Mouse (Mus musculus) midbrain, embryonic 14.5 days (tissue): ENCODE measurements around the gene Eif4e. TPM values are rescaled to one million over a fixed set of nuclear protein-coding genes. Genes with fewer than 3 reads are reported as not detected.
A peak's percentile ranks its signal among the peaks of the same experiment; 100 is the strongest.

Experiments
- ATAC-seq: fragments of 200-750 bp; cut with Nextera tagmentation; 2 replicates; pipeline ENCODE4 v1.8.0; 2017; ENCODE audit warnings: moderate number of reproducible peaks, moderate library complexity; ENCODE audit not compliant: low FRiP score, low TSS enrichment
- DNase-seq: peaks from one replicate; pipeline ENCODE4 v3.0.0-alpha.2; 2015
- H3K27ac ChIP-seq: fragments of 300-500 bp; sonication (generic); replicated peaks from 2 replicates; pipeline ENCODE4 v1.5.1; 2014; ENCODE audit warnings: mild to moderate bottlenecking, low read depth, low read length, moderate library complexity
- H3K27me3 ChIP-seq: fragments of 300-500 bp; sonication (generic); 2 replicates; pipeline ENCODE4 v1.6.1; 2014; ENCODE audit warnings: low read length, control low read depth, mixed read lengths; ENCODE audit not compliant: control insufficient read depth, insufficient read depth
- H3K36me3 ChIP-seq: fragments of 300-500 bp; sonication (generic); 2 replicates; pipeline ENCODE4 v1.6.1; 2014; ENCODE audit warnings: low read length, control low read depth; ENCODE audit not compliant: control insufficient read depth, insufficient read depth
- H3K4me1 ChIP-seq: fragments of 300-500 bp; sonication (generic); 2 replicates; pipeline ENCODE4 v1.6.1; 2014; ENCODE audit warnings: mild to moderate bottlenecking, antibody characterized with exemption, low read length, control low read depth; ENCODE audit not compliant: control insufficient read depth, insufficient read depth
- H3K4me2 ChIP-seq: fragments of 300-500 bp; sonication (generic); 2 replicates; pipeline ENCODE4 v1.6.1; 2014; ENCODE audit warnings: mild to moderate bottlenecking, low read length, moderate library complexity
- H3K4me3 ChIP-seq: fragments of 300-500 bp; sonication (generic); replicated peaks from 2 replicates; pipeline ENCODE4 v1.5.1; 2014; ENCODE audit warnings: low read depth, low read length
- H3K9ac ChIP-seq: fragments of 300-500 bp; sonication (generic); replicated peaks from 2 replicates; pipeline ENCODE4 v1.6.1; 2014; ENCODE audit warnings: mild to moderate bottlenecking, low read length, moderate library complexity
- H3K9me3 ChIP-seq: fragments of 300-500 bp; sonication (generic); 2 replicates; pipeline ENCODE4 v1.6.1; 2016; ENCODE audit warnings: low read length, control low read depth, mixed read lengths; ENCODE audit not compliant: control insufficient read depth
- WGBS: fragments of 180-500 bp; shearing (Covaris S2); extraction: QIAGEN DNeasy Blood & Tissue Kit; methylation state at CpG from one replicate; pipeline ENCODE4 v1.1.7; 2014; 5-methylcytosine and 5-hydroxymethylcytosine counted together
- polyA plus RNA-seq: library from polyadenylated mRNA; unstranded; fragments of >200 nt; fragmentation: Nextera tagmentation; extraction: Ambion mirVana; gene quantifications from 2 replicates; pipeline ENCODE4 v1.2.1, GENCODE M21; 2014

Gene Eif4e
- polyA plus RNA-seq, 1 experiment from 2014 or later, result 356 TPM

- DNase-seq, result peak; percentile 81
- Histone ChIP-seq H3K9me3 (no peaks in the 10 kb centered on the region), H3K27ac (peak overlapping the region; percentile 96), H3K27me3 (no peaks in the 10 kb centered on the region; the same call in 1 of the 2 replicates), H3K36me3 (no peaks in the 10 kb centered on the region), H3K4me1 (peaks cover 19% of the 10 kb centered on the region), H3K4me3 (peak overlapping the region; percentile 95), H3K4me2 (peak overlapping the region; percentile 76), H3K9ac (peak overlapping the region; percentile 93)
- peak; percentile 79 for ATAC-seq
- under 1% methylated on average over 63 of the region's 64 CpGs for WGBS
Observed at GRCm38 (mm10) chr3:138527667-138528231, 1.8 kb downstream of the Eif4e start.

GRCm38 (mm10) chr3:138528265-138528664 lies 2.3 kb downstream of the Eif4e start:
- Histone ChIP-seq H3K9ac (peak overlapping the region; percentile 93), H3K27ac (peak overlapping the region; percentile 96; the same call in 1 of the 2 replicates), H3K4me3 (peak overlapping the region; percentile 95), H3K9me3 (no peaks in the 10 kb centered on the region), H3K4me2 (peak overlapping the region; percentile 76), H3K27me3 (no peaks in the 10 kb centered on the region; the same call in 1 of the 2 replicates), H3K4me1 (peaks cover 19% of the 10 kb centered on the region), H3K36me3 (no peaks in the 10 kb centered on the region)
- DNase-seq (no peak), ATAC-seq (no peak)
- WGBS, result 3% methylated on average over 16 of the region's 16 CpGs

- DNase-seq, result no peak
- Histone ChIP-seq H3K9ac (no peak overlapping the region), H3K4me2 (no peak overlapping the region), H3K36me3 (no peaks in the 10 kb centered on the region), H3K4me3 (no peak overlapping the region), H3K27ac (no peak overlapping the region), H3K9me3 (no peaks in the 10 kb centered on the region), H3K27me3 (no peaks in the 10 kb centered on the region), H3K4me1 (peaks cover 19% of the 10 kb centered on the region)
- 83% methylated on average over 8 of the region's 8 CpGs for WGBS
- ATAC-seq, result no peak
Observed at GRCm38 (mm10) chr3:138530578-138531478, 4.8 kb downstream of the Eif4e start.

GRCm38 (mm10) chr3:138531479-138532181 lies 5.7 kb downstream of the Eif4e start:
- Histone ChIP-seq H3K9ac (no peak overlapping the region), H3K27me3 (no peaks in the 10 kb centered on the region), H3K27ac (no peak overlapping the region), H3K4me2 (no peak overlapping the region), H3K4me3 (no peak overlapping the region), H3K4me1 (peaks cover 12% of the 10 kb centered on the region), H3K9me3 (no peaks in the 10 kb centered on the region), H3K36me3 (no peaks in the 10 kb centered on the region)
- DNase-seq, result no peak
- ATAC-seq, result no peak
- WGBS, result 59% methylated on average over 12 of the region's 12 CpGs

- no peak overlapping the region for H3K4me3 ChIP-seq
- H3K27me3 ChIP-seq, result no peaks in the 10 kb centered on the region
- no peak overlapping the region for H3K9ac ChIP-seq
- H3K36me3 ChIP-seq, result no peaks in the 10 kb centered on the region
- 72% methylated on average over 2 of the region's 2 CpGs for WGBS
- no peak for ATAC-seq
- no peaks in the 10 kb centered on the region for H3K9me3 ChIP-seq
- H3K4me1 ChIP-seq, result peaks cover 12% of the 10 kb centered on the region
- no peak for DNase-seq
- H3K4me2 ChIP-seq, result no peak overlapping the region
- no peak overlapping the region for H3K27ac ChIP-seq
Observed at GRCm38 (mm10) chr3:138532764-138533163, 6.8 kb downstream of the Eif4e start.

- DNase-seq (no peak), ATAC-seq (no peak)
- Histone ChIP-seq H3K27ac (no peak overlapping the region), H3K9ac (no peak overlapping the region), H3K27me3 (no peaks in the 10 kb centered on the region), H3K4me1 (no peaks in the 10 kb centered on the region), H3K4me2 (no peak overlapping the region), H3K9me3 (no peaks in the 10 kb centered on the region), H3K36me3 (no peaks in the 10 kb centered on the region), H3K4me3 (no peak overlapping the region)
- 100% methylated on average over 2 of the region's 2 CpGs for WGBS
Observed at GRCm38 (mm10) chr3:138536031-138536430, 10.1 kb downstream of the Eif4e start.

- Histone ChIP-seq H3K4me1 (no peaks in the 10 kb centered on the region), H3K4me2 (no peak overlapping the region), H3K27ac (no peak overlapping the region), H3K27me3 (no peaks in the 10 kb centered on the region), H3K36me3 (no peaks in the 10 kb centered on the region), H3K9ac (no peak overlapping the region), H3K4me3 (no peak overlapping the region), H3K9me3 (no peaks in the 10 kb centered on the region)
- 61% methylated on average over 3 of the region's 3 CpGs for WGBS
- ATAC-seq (no peak), DNase-seq (no peak)
Observed at GRCm38 (mm10) chr3:138542621-138543020, 16.6 kb downstream of the Eif4e start.

GRCm38 (mm10) chr3:138544117-138544516 lies 18.1 kb downstream of the Eif4e start:
- peaks cover 2% of the 10 kb centered on the region; the same call in 1 of the 2 replicates for H3K36me3 ChIP-seq
- DNase-seq (no peak), ATAC-seq (no peak)
- H3K27me3 ChIP-seq, result no peaks in the 10 kb centered on the region
- H3K4me2 ChIP-seq, result no peak overlapping the region
- WGBS, result 85% methylated on average over 4 of the region's 4 CpGs
- no peak overlapping the region for H3K4me3 ChIP-seq
- H3K9me3 ChIP-seq, result no peaks in the 10 kb centered on the region
- H3K27ac ChIP-seq, result no peak overlapping the region
- H3K4me1 ChIP-seq, result no peaks in the 10 kb centered on the region
- H3K9ac ChIP-seq, result no peak overlapping the region
